Mouse (Mus musculus) small intestine, adult 2 months (tissue): ENCODE results near the gene Kpna6. TPM values are rescaled to one million over a fixed set of nuclear protein-coding genes. Genes with fewer than 3 reads are reported as not detected.
A peak's percentile ranks its signal among the peaks of the same experiment; 100 is the strongest.

Experiments
- H3K27ac ChIP-seq: fragments of 200-500 bp; 2 replicates; pipeline ENCODE4 v1.5.1; 2012; ENCODE audit warnings: low read depth, low read length, control low read depth, inconsistent platforms; ENCODE audit not compliant: insufficient read depth
- H3K27me3 ChIP-seq: fragments of 200-500 bp; 2 replicates; pipeline ENCODE4 v1.6.1; 2012; ENCODE audit warnings: mild to moderate bottlenecking, moderate library complexity, low read length, inconsistent platforms; ENCODE audit not compliant: control insufficient read depth, insufficient read depth
- H3K36me3 ChIP-seq: fragments of 200-500 bp; 2 replicates; pipeline ENCODE4 v1.6.1; 2012; ENCODE audit warnings: mild to moderate bottlenecking, low read length, control low read depth, inconsistent platforms; ENCODE audit not compliant: control insufficient read depth, insufficient read depth
- H3K4me1 ChIP-seq: fragments of 200-500 bp; 2 replicates; pipeline ENCODE4 v1.6.1; 2012; ENCODE audit warnings: low read length, inconsistent platforms, mixed read lengths; ENCODE audit not compliant: control insufficient read depth, insufficient read depth, insufficient read length
- H3K4me3 ChIP-seq: fragments of 200-500 bp; 2 replicates; pipeline ENCODE4 v1.5.1; 2012; ENCODE audit warnings: low read depth, mild to moderate bottlenecking, control low read depth, inconsistent platforms, low read length, moderate library complexity
- CTCF ChIP-seq: fragments of 200-500 bp; IDR thresholded peaks from 2 replicates; pipeline ENCODE4 v1.5.1; 2012; ENCODE audit warnings: low read depth, mild to moderate bottlenecking, control low read depth, inconsistent platforms, low read length, moderate library complexity, mixed read lengths; ENCODE audit not compliant: insufficient replicate concordance, insufficient read length; ENCODE audit errors: extremely low read depth
- POLR2A ChIP-seq: fragments of 200-500 bp; IDR thresholded peaks from 2 replicates; pipeline ENCODE4 v1.6.1; 2012; ENCODE audit warnings: low read depth, mild to moderate bottlenecking, control low read depth, inconsistent platforms, low read length, moderate library complexity
- WGBS: fragments of 180-500 bp; shearing (Covaris S2); methylation state at CpG from one replicate; pipeline ENCODE4 v1.1.7; 2018; 5-methylcytosine and 5-hydroxymethylcytosine counted together
- polyA plus RNA-seq: library from polyadenylated mRNA; depleted of rRNA; stranded (reverse); fragments of >200 nt; gene quantifications from 2 replicates; pipeline ENCODE4 v1.2.3, GENCODE M21; 2012

Gene Kpna6
- polyA plus RNA-seq, 1 experiment, result 10.9 TPM

GRCm38 (mm10) chr4:129700216-129700615, 27.6 kb upstream of the Kpna6 start:
- Histone ChIP-seq H3K36me3 (peaks cover 15% of the 10 kb centered on the region), H3K27me3 (no peaks in the 10 kb centered on the region), H3K4me1 (no peaks in the 10 kb centered on the region), H3K4me3 (no peak overlapping the region), H3K27ac (no peak overlapping the region)
- TF ChIP-seq POLR2A, result no peak
- TF ChIP-seq CTCF, result no peak
- WGBS, result 73% methylated on average over 1 of the region's 1 CpGs

GRCm38 (mm10) chr4:129697191-129697590, 24.6 kb upstream of the Kpna6 start:
- no peak overlapping the region for H3K27ac ChIP-seq
- H3K4me3 ChIP-seq, result no peak overlapping the region
- WGBS, result 74% methylated on average over 7 of the region's 7 CpGs
- no peak for TF ChIP-seq CTCF
- H3K27me3 ChIP-seq, result no peaks in the 10 kb centered on the region
- no peaks in the 10 kb centered on the region for H3K4me1 ChIP-seq
- H3K36me3 ChIP-seq, result peaks cover 6% of the 10 kb centered on the region; the same call in 1 of the 2 replicates

DNA sequence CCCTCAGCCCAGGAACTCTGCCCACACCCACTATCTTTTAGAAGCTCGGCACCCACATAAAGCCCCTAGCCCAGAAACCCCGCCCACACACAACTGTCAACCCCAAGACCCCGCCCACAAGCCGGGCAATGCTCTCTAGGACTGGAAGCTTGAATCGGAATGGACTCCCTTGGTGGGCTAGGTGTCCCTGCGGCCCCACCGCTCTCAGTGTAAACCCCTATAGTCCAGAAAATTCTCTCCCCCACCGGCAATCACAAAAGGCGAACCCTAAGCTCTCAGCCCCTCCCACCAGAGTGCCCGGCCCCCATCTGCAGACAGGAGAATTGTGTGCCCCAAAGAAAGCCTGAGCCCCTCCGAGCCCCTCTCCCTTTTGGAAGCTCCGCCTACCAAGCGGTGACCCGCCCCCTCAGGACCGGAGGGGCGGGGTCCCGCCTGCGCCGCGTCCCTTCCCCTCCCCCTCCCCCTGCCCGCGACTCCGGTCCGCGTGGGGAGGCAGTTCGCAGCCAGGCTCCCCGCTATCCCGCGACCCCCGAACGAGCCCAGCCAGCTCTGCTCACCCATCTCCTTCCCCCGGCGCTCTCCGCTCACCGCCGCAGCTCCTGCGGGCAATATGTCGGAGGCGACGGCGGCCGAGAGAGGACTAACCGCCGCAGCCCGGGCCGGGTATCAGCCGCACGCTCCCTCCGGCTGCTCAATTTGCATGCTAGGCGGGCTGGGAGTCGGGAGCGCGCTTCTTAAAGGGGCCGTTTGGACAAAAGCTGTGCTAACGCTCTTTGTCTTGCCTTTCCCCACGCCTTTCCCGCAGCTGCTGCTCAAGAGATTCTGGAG, 23.8 kb upstream of the Kpna6 start, which contains the start of gene Tmem39b:
TSS of gene Tmem39b (minus strand) at position 681 of the 828 bp plus-strand sequence.
- Histone ChIP-seq H3K4me3 (peak within 1 kb of the TSS; percentile 97), H3K27me3 (no peaks in the 10 kb centered on the region), H3K36me3 (peaks cover 10% of the 10 kb centered on the region), H3K27ac (peak within 1 kb of the TSS; percentile 23; the same call in 1 of the 2 replicates), H3K4me1 (no peaks in the 10 kb centered on the region)
- TF ChIP-seq CTCF (no peak), POLR2A (no peak)
- under 1% methylated on average over 57 of the region's 57 CpGs for WGBS

- Histone ChIP-seq H3K4me3 (peak overlapping the region; percentile 97), H3K4me1 (no peaks in the 10 kb centered on the region), H3K27ac (no peak overlapping the region), H3K27me3 (no peaks in the 10 kb centered on the region), H3K36me3 (peaks cover 12% of the 10 kb centered on the region)
- no peak for TF ChIP-seq POLR2A
- TF ChIP-seq CTCF, result no peak
- 17% methylated on average over 6 of the region's 6 CpGs for WGBS
Observed at GRCm38 (mm10) chr4:129695815-129696157, 23.2 kb upstream of the Kpna6 start.

DNA sequence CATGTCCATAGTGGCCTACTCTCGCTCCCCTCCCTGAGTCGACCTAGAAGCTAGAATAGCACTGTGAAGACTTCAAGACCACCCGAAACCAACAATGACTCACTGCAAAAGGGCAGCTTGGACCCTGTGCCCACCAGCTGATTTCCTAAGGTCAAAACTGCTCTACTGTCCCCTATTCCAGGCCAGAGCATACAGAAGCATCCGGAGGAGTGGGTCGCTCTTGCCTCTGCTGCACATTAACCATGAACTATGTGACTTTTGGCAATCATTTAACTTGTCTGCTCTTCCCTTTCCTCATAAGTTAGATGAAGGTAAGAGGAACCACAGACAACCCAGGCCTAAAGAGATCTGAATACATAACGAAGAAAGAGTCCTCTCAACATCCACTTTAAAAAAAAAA, 12.0 kb upstream of the Kpna6 start:
- Histone ChIP-seq H3K36me3 (peaks cover 27% of the 10 kb centered on the region), H3K4me3 (no peak overlapping the region), H3K27ac (no peak overlapping the region), H3K4me1 (no peaks in the 10 kb centered on the region), H3K27me3 (no peaks in the 10 kb centered on the region)
- no peak for TF ChIP-seq POLR2A
- TF ChIP-seq CTCF, result no peak
- WGBS, result 91% methylated on average over 6 of the region's 6 CpGs

DNA sequence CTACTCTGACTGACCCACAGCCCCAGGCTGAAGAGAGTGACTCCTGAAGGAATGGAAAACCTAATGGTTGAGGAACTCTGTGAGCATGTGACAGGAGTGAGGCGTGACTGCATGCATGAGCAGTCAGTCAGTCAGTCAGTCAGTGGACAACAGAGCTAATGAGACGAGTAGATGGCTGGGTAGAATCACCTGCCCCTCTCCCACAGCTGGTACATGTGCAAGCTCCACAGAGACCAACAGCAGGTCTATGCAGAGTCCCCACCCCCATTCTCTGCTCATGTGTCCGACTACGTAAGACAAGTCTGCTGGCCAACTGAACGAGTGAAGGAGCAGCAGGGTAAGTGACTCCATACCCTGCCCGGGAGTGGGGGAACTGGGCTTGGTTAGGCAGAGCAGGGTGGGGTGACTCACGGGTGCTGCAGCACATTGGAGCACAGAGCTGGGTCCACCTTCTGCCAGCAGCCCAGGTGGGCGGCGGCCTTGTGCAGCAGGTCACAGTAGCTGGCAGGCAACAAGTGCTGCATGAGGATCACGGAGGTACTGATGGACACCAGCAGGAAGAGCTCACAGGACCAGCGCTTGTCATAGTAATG, 11.4 kb upstream of the Kpna6 start:
- no peak overlapping the region for H3K27ac ChIP-seq
- WGBS, result 86% methylated on average over 11 of the region's 11 CpGs
- no peak overlapping the region for H3K4me3 ChIP-seq
- peaks cover 26% of the 10 kb centered on the region for H3K36me3 ChIP-seq
- no peaks in the 10 kb centered on the region for H3K4me1 ChIP-seq
- TF ChIP-seq CTCF (no peak), POLR2A (no peak)
- no peaks in the 10 kb centered on the region for H3K27me3 ChIP-seq

DNA sequence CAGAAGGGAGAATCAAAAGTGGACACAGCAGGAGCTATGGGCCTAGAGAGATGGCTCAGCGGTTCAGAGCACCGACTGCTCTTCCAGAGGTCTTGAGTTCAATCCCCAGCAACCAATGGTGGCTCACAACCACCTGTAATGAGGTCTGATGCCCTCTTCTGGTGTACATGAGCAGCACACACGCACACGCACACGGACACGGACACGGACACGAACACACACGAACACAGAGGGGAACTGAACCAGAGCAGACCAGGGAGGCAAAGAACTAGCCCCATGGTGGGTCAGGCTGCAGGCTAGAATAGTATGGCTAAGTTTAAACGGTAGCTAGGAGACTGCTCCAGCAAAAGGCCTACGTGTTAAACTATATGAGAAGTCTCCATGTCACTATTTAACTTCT, 9.3 kb upstream of the Kpna6 start:
- no peak overlapping the region for H3K4me3 ChIP-seq
- H3K4me1 ChIP-seq, result no peaks in the 10 kb centered on the region
- no peak overlapping the region for H3K27ac ChIP-seq
- 97% methylated on average over 11 of the region's 11 CpGs for WGBS
- H3K36me3 ChIP-seq, result peaks cover 27% of the 10 kb centered on the region
- no peaks in the 10 kb centered on the region for H3K27me3 ChIP-seq
- TF ChIP-seq CTCF (no peak), POLR2A (no peak)
